Mouse (Mus musculus) kidney, adult 2 months (tissue): ENCODE results near the gene Tom1l1. TPM values are rescaled to one million over a fixed set of nuclear protein-coding genes. Genes with fewer than 3 reads are reported as not detected.

Experiments used
- DNase-seq: peaks from one replicate; pipeline ENCODE4 v3.0.0; 2021
- H3K27ac ChIP-seq: fragments of 200-500 bp; 2 replicates; pipeline ENCODE4 v1.5.1; 2012; ENCODE audit warnings: low read depth, low read length, control low read depth, inconsistent platforms; ENCODE audit not compliant: insufficient read depth
- H3K27me3 ChIP-seq: fragments of 200-500 bp; replicated peaks from 2 replicates; pipeline ENCODE4 v1.6.1; 2012; ENCODE audit warnings: mild to moderate bottlenecking, moderate library complexity, low read length, inconsistent platforms; ENCODE audit not compliant: control insufficient read depth, insufficient read depth
- H3K36me3 ChIP-seq: fragments of 200-500 bp; 2 replicates; pipeline ENCODE4 v1.6.1; 2012; ENCODE audit warnings: mild to moderate bottlenecking, moderate library complexity, low read length, inconsistent platforms; ENCODE audit not compliant: control insufficient read depth, insufficient read depth
- H3K4me1 ChIP-seq: fragments of 200-500 bp; 2 replicates; pipeline ENCODE4 v1.6.1; 2011; ENCODE audit warnings: low read length; ENCODE audit not compliant: control insufficient read depth, insufficient read depth
- H3K4me3 ChIP-seq: fragments of 200-500 bp; 2 replicates; pipeline ENCODE4 v1.5.1; 2011; ENCODE audit warnings: mild to moderate bottlenecking, low read depth, low read length, control low read depth; ENCODE audit not compliant: insufficient read depth
- CTCF ChIP-seq: fragments of 200-500 bp; conservative IDR thresholded peaks from 2 replicates; pipeline ENCODE4 v1.5.1; 2011; ENCODE audit warnings: low read depth, mild to moderate bottlenecking, control low read depth, low read length, moderate library complexity, mixed read lengths; ENCODE audit not compliant: insufficient read depth, insufficient read length
- POLR2A ChIP-seq: fragments of 200-500 bp; IDR thresholded peaks from one replicate; pipeline ENCODE4 v1.6.1; 2011; ENCODE audit warnings: low read depth, low read length, control low read depth
- WGBS: fragments of 180-500 bp; shearing (Covaris S2); methylation state at CpG from one replicate; pipeline ENCODE4 v1.1.7; 2018; 5-methylcytosine and 5-hydroxymethylcytosine counted together
- polyA plus RNA-seq: library from polyadenylated mRNA; depleted of rRNA; stranded (reverse); fragments of >200 nt; gene quantifications from 2 replicates; pipeline ENCODE4 v1.2.3, GENCODE M21; 2012

The Tom1l1 gene
- polyA plus RNA-seq, 1 experiment = 8.4 TPM

DNA sequence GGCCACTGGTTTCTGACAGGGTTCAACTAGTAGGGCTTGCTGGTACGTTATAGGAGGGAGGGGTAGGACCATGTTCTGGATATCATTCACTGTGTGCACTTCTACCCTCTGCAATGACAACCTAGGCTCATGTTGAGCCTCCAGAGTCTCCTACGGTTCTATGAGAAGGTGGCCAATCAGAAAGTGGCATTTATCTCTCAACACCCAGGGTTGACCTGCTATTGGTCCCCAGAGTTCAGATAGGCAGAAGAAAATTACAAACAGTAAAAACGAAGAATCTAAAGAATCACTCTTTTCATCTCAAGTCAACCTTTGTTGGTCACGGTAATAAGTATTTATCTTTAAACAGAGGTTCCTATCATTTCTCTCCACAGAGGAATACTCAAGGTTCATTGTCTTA, 21.2 kb downstream of the Tom1l1 start:
- DNase-seq = no peak
- 0 out of 2 replicates have a peak, but pooled peaks cover 5% of the 10 kb centered on the region for H3K4me1 ChIP-seq
- no peaks in the 10 kb centered on the region for H3K27me3 ChIP-seq
- WGBS = 92% methylated on average over 4 of the region's 4 CpGs
- H3K36me3 ChIP-seq = no peaks in the 10 kb centered on the region; the same call in 1 of the 2 replicates
- H3K27ac ChIP-seq = no peak overlapping the region
- no peak overlapping the region for H3K4me3 ChIP-seq
- TF ChIP-seq POLR2A = no peak
- TF ChIP-seq CTCF = no peak

DNA sequence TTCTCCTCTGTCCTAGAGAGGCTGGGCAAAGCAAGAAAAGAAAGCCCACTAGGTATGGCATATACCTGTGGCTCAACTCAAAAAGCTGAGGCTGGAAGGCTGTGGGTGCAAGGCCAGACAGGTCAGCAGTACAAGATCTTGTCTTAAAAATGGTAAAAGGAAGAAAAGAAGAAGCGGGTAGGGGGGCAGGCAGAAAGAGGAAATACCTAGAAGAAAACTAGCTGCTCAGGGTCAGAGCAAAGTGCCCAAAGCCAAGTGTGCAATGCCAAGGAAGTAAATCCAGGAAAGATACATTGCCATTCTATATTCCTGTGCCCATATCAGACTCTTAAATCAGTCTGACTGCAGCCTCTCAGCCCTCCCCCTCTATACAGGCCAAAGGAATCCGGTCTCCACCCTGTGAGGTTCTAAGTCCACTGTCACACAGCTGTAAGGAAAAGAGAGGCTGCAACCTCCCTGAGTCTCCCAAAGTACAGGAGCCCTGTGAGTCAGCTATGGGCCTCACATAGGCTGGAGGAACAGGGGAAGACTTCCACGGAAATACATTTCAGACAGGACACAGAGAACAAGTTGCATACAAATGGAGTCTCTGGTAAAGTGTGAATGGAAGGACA, 21.9 kb downstream of the Tom1l1 start:
- H3K4me1 ChIP-seq = 0 out of 2 replicates have a peak, but pooled peaks cover 5% of the 10 kb centered on the region
- WGBS = 44% methylated on average over 3 of the region's 3 CpGs
- DNase-seq = no peak
- no peaks in the 10 kb centered on the region for H3K27me3 ChIP-seq
- no peak overlapping the region for H3K27ac ChIP-seq
- TF ChIP-seq CTCF (no peak), POLR2A (no peak)
- H3K4me3 ChIP-seq = no peak overlapping the region
- no peaks in the 10 kb centered on the region; the same call in none of the 2 replicates for H3K36me3 ChIP-seq

DNA sequence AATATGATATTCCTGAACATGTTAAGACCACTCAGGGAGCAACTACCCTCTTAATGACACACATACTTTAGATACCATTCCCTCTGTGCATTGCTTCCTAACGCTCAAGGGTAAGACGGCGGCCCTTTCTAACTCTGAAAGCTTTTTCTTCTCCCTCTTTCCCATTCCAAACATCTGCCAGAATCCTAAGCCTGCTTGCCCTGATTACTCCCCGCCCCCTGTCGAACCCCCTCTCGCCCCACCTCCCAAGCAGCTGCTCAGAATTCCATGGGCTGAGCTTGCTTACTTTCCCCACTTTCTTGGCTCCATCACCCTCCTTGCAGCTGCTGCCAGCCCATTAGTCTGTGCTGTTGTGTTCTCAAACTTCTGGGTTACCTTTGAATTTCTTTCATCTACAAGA, 23.0 kb downstream of the Tom1l1 start:
- 34% methylated on average over 6 of the region's 6 CpGs for WGBS
- DNase-seq = peak; percentile 33
- 0 out of 2 replicates have a peak, but pooled peaks cover 5% of the 10 kb centered on the region for H3K4me1 ChIP-seq
- H3K27me3 ChIP-seq = no peaks in the 10 kb centered on the region
- peak overlapping the region; percentile 60; the same call in 1 of the 2 replicates for H3K27ac ChIP-seq
- H3K4me3 ChIP-seq = no peak overlapping the region
- no peaks in the 10 kb centered on the region; the same call in none of the 2 replicates for H3K36me3 ChIP-seq
- TF ChIP-seq CTCF (no peak), POLR2A (no peak)

DNA sequence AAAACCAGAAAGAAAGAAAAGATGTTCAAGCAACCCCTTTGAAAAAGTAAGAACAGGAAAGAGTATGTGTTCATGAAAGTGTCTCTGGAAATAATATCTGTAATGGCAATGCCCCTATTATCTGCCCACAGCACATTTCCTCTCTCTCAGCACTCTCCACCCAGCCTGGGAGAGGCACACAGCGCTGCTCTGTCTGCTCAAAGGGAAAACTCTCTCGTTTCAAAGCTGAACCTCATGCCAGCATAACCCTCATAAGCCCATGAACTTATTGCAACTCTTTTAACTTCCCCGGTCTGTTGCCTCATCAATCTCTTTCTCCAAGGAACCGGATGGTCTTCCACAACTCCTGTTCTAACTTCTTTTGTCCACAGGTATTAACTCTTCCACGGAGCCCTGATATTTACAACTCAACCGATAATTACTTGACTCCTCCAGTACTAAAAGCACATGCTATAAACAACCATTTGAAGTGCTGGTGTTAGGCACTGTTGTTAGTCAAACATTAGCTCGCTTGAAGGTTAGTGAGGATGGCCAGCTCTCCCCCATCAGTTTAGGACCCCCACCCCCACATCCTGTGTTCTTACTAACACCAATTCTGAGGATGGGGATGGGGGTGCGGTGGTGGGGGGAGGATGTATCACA, 23.7 kb downstream of the Tom1l1 start:
- 0 out of 2 replicates have a peak, but pooled peaks cover 5% of the 10 kb centered on the region for H3K4me1 ChIP-seq
- no peaks in the 10 kb centered on the region; the same call in 1 of the 2 replicates for H3K36me3 ChIP-seq
- H3K27ac ChIP-seq = peak overlapping the region; percentile 55; the same call in 1 of the 2 replicates
- H3K4me3 ChIP-seq = no peak overlapping the region
- no peaks in the 10 kb centered on the region for H3K27me3 ChIP-seq
- WGBS = 10% methylated on average over 8 of the region's 8 CpGs
- TF ChIP-seq CTCF (no peak), POLR2A (no peak)
- DNase-seq = peak; percentile 19

DNA sequence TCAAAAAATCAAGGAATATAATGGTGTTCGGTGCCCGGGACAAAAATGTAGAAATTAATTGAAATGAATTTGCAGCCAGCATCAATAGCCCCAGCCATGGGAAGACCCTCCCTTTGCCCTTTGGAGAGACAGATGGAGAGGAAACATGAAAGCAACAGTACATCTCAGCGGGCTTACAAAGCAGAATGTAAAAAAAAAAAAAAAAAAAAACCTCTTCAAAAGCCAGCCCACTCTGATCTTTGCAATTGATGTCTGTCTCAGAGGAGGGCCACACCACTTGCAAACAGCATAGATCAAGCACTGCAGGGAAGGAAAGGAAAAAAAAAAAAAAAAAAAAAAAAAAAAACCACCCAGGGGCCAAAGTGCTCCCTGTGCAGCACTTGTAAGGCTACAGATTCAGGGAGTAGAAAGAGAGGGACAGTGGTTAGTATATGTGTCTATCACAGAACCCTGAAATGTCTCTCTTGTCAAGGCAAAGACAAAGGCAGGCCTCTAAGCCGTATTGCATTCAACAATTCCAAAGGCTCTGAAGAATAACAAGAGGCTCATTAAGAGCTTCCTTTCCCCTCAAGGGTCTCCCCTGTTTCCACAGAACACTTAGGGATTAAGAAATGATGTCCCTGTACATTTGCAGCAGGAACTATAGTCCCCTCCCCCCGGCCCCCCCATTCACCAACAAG, 24.4 kb downstream of the Tom1l1 start:
- H3K27me3 ChIP-seq = no peaks in the 10 kb centered on the region
- TF ChIP-seq CTCF (no peak), POLR2A (no peak)
- no peak for DNase-seq
- WGBS = 52% methylated on average over 5 of the region's 5 CpGs
- 0 out of 2 replicates have a peak, but pooled peaks cover 5% of the 10 kb centered on the region for H3K4me1 ChIP-seq
- H3K36me3 ChIP-seq = no peaks in the 10 kb centered on the region; the same call in 1 of the 2 replicates
- no peak overlapping the region for H3K4me3 ChIP-seq
- H3K27ac ChIP-seq = no peak overlapping the region

DNA sequence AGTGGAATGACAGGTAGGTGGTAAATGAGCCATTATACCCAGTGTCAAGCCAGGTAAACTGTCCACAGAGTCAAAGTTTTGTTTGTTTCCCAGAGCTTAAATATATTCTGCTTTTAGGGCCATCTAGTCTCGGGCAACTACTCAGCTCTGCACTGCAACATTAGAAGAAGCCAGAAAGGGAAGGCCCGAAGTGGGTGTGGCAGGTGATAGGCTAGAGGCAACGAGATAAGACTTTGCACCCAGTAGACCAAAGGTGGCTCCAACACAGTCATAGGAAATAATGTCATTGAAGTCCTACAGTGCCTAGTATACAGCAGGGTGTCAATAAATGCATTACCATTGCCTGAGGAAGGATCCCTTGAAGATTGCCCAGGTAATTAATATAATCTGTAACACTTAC, 25.1 kb downstream of the Tom1l1 start:
- no peak overlapping the region for H3K27ac ChIP-seq
- DNase-seq = no peak
- H3K36me3 ChIP-seq = no peaks in the 10 kb centered on the region; the same call in 1 of the 2 replicates
- no peak overlapping the region for H3K4me3 ChIP-seq
- H3K4me1 ChIP-seq = 0 out of 2 replicates have a peak, but pooled peaks cover 5% of the 10 kb centered on the region
- WGBS = 70% methylated on average over 3 of the region's 3 CpGs
- TF ChIP-seq CTCF = no peak
- no peak for TF ChIP-seq POLR2A
- no peaks in the 10 kb centered on the region for H3K27me3 ChIP-seq

DNA sequence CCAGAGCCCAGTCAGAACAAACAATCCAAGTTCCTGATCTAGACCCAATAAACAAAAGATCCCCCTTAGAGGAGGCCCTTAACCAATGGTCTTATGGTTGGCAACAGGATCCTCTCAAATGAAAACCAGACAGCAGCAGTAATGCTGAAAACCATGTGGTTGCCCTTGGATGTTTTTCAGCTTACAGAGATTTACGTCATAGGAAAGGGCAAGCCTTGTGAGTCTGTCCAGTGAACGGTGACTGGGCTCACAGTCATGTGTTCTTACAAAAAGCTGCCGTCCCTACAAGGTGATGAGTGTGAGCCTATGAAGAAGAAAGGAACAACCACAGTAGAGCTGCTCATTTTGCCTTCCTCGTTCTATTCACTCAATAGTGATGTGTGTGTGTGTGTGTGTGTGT, 27.5 kb downstream of the Tom1l1 start:
- DNase-seq = peak; percentile 10
- no peak overlapping the region for H3K4me3 ChIP-seq
- no peaks in the 10 kb centered on the region for H3K27me3 ChIP-seq
- TF ChIP-seq CTCF (no peak), POLR2A (no peak)
- no peaks in the 10 kb centered on the region; the same call in 1 of the 2 replicates for H3K36me3 ChIP-seq
- 62% methylated on average over 4 of the region's 4 CpGs for WGBS
- H3K4me1 ChIP-seq = no peaks in the 10 kb centered on the region
- no peak overlapping the region; the same call in 1 of the 2 replicates for H3K27ac ChIP-seq
